Mouse (Mus musculus) WW6 (cell line): ENCODE measurements around the gene Sytl5.

Experiments
- DNase-seq: peaks from one replicate; pipeline ENCODE4 v3.0.0-alpha.2; 2013; ENCODE audit warnings: low read depth, low spot score

The Sytl5 gene

GRCm38 (mm10) chrX:9885322-9885721, at the start of gene Sytl5:
Gene Sytl5, plus strand, starts transcription at chrX:9885622.
- no peak for DNase-seq

GRCm38 (mm10) chrX:9846628-9847027, 38.8 kb upstream of the Sytl5 start, which contains the start of gene Hypm:
Gene Hypm, plus strand, starts transcription at chrX:9846928.
- DNase-seq: no peak

GRCm38 (mm10) chrX:9849403-9849802, 36.0 kb upstream of the Sytl5 start, which contains the start of gene H2al3:
Gene H2al3, plus strand, starts transcription at chrX:9849703.
- DNase-seq: no peak

- no peak for DNase-seq
Observed at GRCm38 (mm10) chrX:9861859-9862258, 23.6 kb upstream of the Sytl5 start.

GRCm38 (mm10) chrX:9875519-9875918, 9.9 kb upstream of the Sytl5 start:
- DNase-seq: no peak

GRCm38 (mm10) chrX:9909572-9909971, 24.1 kb downstream of the Sytl5 start:
- DNase-seq: no peak

- DNase-seq: no peak
Observed at GRCm38 (mm10) chrX:9933839-9934238, 48.4 kb downstream of the Sytl5 start.

- no peak for DNase-seq
Observed at GRCm38 (mm10) chrX:9984094-9984669, 98.8 kb downstream of the Sytl5 start.

- no peak for DNase-seq
Observed at GRCm38 (mm10) chrX:10000718-10001117, 115.3 kb downstream of the Sytl5 start.

- no peak for DNase-seq
Observed at GRCm38 (mm10) chrX:10005946-10006345, 120.5 kb downstream of the Sytl5 start.

- DNase-seq: no peak
Observed at GRCm38 (mm10) chrX:10007675-10008270, 122.4 kb downstream of the Sytl5 start.

GRCm38 (mm10) chrX:10010202-10010601, 124.8 kb downstream of the Sytl5 start:
- no peak for DNase-seq

GRCm38 (mm10) chrX:10034666-10035065, 149.2 kb downstream of the Sytl5 start:
- no peak for DNase-seq
